Mouse (Mus musculus) spleen, adult 2 months (tissue): ENCODE data around the gene Mapkapk2.

Experiments used
- CTCF ChIP-seq: fragments of 200-500 bp; IDR thresholded peaks from 2 replicates; pipeline ENCODE4 v1.5.1; 2011; ENCODE audit warnings: mild to moderate bottlenecking, inconsistent platforms; ENCODE audit not compliant: insufficient read depth, insufficient read length, insufficient replicate concordance; ENCODE audit errors: extremely low read depth
- POLR2A ChIP-seq: fragments of 200-500 bp; IDR thresholded peaks from 2 replicates; pipeline ENCODE4 v1.6.1; 2011; ENCODE audit warnings: low read depth, low read length, inconsistent platforms

DNA sequence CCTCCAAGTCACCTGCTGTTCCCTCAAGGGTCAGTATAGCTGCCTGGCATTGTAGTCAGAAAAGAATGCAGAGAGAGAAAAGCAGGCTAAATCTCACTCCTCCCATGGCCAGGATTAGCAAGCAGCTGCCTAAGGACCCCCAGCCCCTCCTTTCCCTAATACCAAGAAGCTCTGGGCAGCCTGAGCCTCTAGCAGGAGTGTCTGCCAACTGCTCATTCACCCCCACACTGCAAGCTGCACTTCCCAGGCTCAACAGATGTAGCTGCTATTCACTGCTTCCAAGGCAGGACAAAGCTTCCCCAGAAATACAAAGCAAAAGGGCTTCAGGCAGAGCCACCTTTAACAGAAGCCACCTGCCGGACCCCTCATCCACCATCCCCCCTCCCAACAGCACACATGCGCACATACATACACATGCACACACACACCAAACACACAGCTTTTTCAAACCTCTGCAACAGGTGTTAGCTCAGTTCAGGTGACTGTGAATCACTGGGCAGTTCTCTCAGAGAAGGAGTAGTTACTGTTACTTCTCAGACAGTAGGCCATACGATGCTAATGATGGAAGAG lies 18.8 kb downstream of the Mapkapk2 start:
- TF ChIP-seq CTCF (no peak), POLR2A (no peak)
